Mouse (Mus musculus) 3T3-L1 (cell line): ENCODE measurements around the gene Sstr4.

ENCODE experiments used
- DNase-seq: peaks from one replicate; pipeline ENCODE4 v3.0.0-alpha.2; 2015; ENCODE audit warnings: low read depth, low spot score

Sstr4 gene

DNA sequence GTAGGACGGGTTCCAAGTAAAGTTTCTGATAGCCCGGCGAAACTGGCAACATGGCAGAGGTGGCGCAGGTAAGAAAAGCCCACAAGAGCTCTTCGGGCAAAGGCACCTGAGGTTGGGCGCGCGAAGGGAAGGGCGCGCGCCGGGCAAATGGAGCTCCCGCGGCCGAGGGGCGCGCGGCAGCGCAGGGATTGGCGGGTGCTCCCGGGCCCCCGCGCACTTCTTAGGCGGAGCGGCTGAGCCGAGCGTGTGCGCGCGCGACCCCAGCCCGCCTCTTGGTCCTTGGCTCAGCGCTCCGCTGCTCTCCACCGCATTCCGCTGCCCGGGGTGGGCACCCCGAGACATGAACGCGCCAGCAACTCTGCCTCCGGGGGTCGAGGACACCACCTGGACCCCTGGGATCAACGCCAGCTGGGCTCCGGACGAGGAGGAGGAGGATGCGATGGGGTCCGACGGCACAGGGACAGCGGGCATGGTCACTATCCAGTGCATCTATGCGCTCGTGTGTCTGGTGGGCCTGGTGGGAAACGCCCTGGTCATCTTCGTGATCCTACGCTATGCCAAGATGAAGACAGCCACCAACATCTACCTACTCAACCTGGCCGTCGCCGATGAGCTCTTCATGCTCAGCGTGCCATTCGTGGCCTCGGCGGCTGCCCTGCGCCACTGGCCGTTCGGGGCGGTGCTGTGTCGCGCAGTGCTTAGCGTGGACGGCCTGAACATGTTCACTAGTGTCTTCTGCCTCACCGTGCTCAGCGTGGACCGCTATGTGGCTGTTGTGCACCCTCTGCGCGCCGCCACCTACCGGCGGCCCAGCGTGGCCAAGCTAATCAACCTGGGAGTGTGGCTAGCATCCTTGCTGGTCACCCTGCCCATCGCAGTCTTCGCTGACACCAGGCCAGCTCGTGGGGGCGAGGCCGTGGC lies at the start of gene Sstr4:
TSS of gene Sstr4 (plus strand) at position 214 of the 921 bp plus-strand sequence.
- no peak for DNase-seq

DNA sequence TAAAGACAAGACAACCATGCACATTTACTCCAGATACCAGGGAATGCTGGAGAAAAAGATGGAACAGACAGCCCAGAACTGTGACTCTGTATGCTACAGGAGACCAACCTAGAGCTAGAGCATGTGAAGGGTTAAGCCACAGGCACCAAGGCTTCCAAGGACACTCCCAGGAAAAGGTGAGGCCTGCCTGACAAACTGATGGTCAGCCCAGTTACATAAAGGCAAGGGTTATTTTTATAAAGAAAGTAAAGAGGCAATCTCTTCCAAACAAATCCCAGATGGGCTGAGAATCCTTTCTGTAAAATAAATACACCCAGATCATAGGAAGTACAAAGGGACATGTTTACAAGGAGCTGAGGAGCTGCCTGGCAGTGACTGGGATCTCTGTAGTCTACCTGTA lies 49.8 kb upstream of the Sstr4 start:
- no peak for DNase-seq

DNA sequence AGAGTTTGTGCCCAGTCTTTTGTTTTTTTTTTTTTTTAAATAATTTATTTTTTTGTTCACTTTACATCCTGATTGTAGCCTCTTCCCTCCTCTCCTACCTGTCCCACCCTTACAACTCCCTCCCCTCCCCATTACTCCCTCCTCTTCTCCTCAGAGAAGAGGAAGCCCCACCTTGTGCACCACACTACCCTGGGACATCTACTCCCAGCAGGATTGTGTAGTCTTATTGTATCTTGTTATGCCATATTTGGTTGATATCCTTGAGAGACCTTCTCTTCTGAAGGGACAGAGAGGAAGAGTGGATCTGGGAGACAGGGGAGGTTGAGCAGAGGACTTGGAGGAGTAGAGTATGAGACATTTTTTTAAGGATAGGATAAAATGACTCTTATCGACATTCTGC lies 48.2 kb upstream of the Sstr4 start:
- DNase-seq, result no peak

GRCm38 (mm10) chr2:148349509-148350307 lies 45.4 kb upstream of the Sstr4 start:
- no peak for DNase-seq

DNA sequence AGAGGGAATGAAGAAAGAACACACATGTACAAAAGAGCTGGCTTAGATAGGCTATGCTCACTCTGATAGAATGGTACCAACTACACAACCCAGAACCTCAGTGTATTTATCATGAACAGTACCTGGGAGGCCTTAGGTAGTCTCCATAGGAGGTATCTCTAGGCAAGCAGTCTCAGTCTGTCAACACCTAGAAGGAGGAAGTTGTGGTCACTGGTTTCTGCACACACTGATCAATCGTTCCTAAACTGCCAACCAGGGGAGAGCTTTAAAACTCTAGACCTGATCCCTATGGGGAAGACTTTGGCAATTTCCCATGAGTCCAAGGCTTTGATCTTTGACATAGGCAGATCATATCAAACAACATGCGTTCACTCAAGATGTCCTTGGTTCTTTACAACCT lies 44.7 kb upstream of the Sstr4 start:
- DNase-seq, result no peak

- DNase-seq, result no peak
Measured at GRCm38 (mm10) chr2:148352655-148353054, 42.5 kb upstream of the Sstr4 start.

DNA sequence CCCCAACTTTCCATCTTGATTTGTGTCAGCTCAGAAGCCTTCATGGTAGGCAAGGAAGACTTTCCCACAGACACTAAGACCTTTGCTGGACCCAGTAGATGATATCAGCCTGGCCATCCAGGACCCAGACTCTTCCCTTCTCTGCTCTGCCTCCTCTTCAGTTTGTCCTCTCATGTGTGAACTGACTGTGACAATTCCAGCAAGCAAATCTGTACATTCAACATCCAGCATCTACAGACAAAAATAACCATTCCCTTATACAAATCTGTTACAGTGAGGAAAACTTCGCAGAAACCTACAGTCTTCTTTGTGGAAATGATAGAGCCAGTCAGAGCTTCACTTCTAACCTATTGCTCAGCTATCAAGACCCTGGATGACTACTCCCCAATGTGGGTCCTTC lies 38.0 kb upstream of the Sstr4 start:
- no peak for DNase-seq

GRCm38 (mm10) chr2:148364536-148364935 lies 30.6 kb upstream of the Sstr4 start:
- DNase-seq, result peak; percentile 63

DNA sequence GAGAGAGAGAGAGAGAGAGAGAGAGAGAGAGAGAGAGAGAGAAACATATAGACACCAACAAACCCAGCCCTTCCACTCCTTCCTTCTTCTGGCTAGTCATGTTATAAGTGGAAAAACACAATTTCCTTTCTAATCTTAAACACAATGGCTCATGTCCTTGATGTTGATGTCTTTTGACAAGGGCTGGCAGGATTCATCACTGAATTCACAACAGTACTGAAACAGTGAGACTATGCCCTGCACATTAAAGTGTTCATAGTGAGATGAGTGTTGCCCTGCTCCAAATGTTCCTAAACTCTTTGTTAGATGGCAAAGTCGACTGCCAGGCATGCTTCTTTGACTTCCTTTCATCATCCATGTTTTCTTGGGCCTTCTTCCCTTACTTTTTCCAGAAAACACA lies 29.9 kb upstream of the Sstr4 start:
- no peak for DNase-seq

DNA sequence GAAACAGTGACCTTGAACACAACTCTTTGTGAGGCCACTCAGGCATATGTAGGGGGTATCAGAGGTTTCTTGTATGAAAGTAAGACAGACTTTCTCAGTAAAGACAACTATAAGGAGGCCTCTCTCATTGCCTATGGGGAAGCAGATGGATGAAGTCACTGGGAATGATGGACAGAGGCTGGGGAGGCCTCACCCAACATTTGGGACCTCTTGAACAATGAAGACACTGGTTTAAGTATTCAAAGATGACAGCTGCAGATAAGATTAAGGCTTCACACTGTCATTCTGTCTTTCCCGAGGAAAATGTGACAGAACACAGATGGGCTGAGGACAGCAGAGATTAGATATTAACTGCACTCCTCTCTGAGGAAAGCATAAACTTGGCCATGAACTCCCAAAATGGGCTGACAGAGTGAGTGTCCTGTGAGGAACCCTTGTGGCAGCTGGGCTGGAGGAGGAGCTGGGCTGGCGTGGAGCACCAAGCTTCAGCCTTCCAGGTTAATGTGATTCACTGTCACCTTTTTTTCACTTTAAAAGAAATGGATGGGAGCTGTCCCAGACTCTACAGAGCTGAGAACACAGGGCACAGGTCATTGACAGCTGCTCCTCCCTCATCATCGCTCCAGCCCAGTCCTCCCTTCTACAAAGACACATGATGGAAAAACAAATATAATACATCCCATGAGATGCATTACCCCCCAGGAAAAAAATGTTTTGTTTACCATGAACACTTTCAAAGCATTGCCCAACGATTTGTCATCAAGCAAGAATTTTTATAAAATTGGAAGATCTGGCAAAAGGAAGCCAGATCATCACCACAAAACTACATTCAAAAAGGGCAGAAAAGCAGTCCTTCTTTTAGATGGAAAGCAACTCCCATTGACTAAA lies 23.2 kb upstream of the Sstr4 start:
- peak; percentile 81 for DNase-seq

- DNase-seq, result no peak
Measured at GRCm38 (mm10) chr2:148373602-148374071, 21.5 kb upstream of the Sstr4 start.

DNA sequence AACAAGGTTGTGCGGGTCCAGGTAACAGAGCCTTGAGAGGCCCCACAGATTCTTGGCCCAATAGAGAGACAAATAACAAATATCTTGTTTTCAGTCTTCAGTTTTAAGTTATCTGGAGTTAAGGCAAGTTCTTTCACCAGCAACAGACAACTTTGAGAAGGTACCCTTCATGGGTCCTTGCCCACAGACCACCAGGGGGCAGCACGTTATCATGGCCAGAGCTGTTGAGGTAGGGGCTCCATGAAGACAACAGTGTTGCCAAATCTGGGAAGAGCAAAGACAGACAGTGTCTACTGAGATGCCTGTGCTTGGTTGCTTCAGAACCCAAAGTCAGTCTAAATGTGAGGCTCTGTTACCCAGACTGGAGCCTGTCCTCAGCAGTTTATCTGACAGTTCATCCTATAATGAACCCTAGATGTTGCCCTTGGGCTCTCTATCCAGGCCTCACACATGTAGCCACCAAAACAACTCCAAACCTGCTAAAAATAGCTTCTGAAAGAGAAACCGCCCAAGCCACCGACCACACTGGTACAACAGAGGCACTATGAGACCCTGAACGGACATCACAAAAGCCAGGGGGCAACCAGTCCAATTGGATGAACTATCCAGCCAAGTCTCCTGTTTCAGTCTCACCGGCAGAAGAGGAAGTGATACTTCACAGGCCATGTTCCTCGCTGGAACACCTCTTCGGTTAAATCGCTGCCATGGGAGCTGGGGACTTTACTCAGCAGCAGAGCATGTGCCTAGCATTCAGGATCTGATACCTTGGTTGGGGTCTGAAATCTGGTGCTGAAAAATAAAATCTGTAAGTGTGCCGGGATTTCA lies 19.6 kb upstream of the Sstr4 start:
- no peak for DNase-seq

DNA sequence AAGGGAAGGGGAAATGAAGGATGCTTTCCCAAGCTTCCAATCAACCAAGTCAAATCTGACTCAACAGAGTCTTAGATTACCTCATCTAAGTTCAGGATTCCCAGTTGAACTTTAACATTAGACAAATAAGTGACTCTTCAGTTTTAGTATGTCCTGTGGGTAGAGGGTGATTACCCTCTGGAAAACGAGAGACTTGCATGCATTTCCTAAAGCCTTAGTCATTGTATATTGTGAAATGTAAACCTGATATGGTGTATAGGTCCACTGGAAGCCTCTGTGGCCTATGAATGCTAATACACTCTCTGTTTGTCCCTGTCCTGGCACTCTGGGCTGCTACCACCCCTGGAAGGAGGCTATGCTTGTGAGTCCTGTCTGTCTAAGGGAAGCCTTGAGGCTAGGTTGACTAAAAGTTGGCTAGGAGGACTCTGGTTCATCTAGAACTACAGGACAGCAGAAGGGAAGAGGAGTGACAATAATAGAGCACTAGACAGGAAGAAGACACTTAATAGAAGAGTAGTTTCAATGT lies 16.3 kb upstream of the Sstr4 start:
- peak; percentile 68 for DNase-seq

- DNase-seq, result no peak
Measured at GRCm38 (mm10) chr2:148379899-148380413, 15.2 kb upstream of the Sstr4 start.

- no peak for DNase-seq
Measured at GRCm38 (mm10) chr2:148381076-148381475, 14.1 kb upstream of the Sstr4 start.

DNA sequence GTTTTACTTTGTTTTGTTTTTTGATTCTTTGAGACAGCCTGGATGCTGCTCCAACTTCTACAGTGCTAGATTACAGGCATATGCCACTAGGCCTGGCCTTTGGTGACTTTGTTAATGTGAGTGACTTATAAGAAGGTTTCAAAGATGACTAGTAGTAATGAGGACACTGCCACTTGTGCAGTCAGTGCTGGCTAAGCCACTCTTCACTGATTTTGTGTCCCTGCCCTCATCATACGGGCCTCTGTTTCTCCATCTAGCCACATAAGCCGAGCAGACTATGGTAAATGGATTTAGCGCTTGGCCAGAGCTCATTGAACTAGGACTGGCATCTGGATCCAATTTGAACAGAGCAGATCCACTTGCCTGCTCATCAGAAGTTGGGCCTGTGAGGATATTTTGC lies 8.7 kb upstream of the Sstr4 start:
- DNase-seq, result no peak

DNA sequence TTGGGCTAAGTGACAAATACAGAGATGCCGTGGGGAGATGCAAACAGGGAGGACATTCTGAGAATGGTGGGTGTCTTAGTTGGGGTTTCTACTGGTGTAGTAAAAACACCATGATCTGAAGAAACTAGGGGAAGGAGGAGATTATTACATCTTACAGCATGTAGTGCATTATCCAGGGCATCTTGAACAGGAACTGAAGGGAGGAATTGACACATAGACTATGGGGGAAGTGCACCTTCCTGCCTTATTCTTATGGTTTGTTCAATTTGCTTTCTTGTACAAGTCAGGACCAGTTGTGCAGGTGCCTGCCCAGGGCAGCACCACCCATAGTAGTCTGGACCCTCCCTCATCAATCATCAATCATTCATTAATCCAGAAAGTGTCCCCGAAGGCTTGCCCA lies 8.2 kb upstream of the Sstr4 start:
- DNase-seq, result no peak

DNA sequence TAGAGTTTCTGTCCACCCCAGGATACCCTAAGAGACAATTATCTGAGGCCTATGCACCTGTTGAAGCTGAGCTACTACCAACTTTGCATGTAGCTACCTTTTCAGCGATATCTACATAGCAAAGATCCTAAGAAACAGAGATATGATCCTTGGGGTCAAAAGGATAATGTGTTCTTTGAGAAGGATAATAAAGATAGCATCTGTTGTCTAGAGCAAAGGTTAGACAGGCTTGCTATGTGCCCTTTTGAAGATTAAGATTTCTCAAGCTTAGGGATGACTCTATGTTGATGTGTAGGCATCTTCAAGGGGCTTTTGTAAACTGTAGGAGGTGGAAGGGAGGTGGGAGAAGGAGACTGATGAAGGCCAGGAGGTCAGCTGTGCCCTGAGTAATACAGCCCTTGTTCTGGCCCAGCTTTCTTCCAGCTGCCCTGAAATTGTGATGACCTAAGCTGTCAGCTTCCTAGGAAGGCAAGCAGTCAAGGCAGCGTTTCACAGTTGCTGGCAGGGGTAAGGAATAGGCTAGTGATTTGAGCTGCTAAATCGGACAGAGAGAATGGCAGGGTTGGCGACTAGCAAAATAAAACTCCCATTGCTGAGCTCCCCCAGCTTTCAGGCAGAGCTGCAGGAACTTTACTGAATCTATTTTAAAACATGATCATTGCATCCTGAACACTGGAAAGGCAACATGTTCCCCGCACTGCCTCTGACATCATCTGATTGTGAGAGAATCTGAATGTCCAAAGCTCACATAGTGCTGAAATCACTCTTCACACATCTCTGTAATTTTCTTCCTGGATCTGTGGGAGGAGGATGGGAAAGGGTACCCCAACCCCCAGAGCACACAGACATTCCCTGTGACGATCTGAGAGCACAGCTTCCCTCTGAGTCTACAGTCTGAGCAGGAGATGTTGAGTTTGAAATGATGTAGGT lies 7.2 kb upstream of the Sstr4 start:
- no peak for DNase-seq

- no peak for DNase-seq
Measured at GRCm38 (mm10) chr2:148393149-148393548, 2.0 kb upstream of the Sstr4 start.
